Mouse (Mus musculus): Measurements from ENCODE around the gene Gm28308. TPM values are rescaled to one million over a fixed set of nuclear protein-coding genes. Genes with fewer than 3 reads are reported as not detected.

Gm28308 gene
- polyA plus RNA-seq, 1 experiment from 2014 or later, result not detected

DNA sequence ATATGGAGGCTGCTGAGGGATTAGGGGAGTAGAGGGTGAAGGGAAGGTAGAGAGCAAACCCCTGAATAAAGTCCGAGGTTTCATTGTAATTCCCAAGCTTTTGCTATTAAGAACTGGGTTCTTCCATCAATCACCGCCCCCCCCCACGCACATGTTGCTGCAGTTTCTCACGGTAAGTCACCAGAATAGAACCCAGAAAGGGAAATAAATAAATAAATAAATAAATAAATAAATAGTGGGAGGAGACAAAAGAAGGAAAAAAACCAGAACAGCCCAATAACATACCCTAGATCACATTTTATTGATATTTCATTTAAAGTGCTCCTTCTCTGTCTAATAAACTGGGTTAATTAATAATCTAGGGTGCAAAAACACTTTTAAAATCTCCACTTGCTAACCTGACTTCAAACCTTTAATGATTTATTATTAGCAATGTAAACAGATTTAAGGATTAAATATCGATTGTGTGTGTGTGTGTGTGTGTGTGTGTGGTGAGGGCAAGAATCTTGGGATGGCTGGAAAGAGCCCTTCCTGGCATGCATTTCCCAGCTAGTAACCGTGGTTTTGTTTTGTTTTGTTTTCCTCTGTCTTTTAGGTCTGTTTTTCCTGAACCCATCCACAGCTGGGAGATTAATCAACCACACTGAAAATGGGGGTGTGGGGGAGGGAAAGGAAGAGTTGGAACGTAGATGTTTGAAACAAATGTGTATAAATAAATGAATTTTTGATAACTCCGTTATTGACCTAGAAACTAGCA, 51.6 kb downstream of the Gm28308 start:
- 6% methylated on average over 8 of the region's 8 CpGs for WGBS
- Histone ChIP-seq H3K9ac (ENCODE audit: low read depth, low read length) (peak overlapping the region; percentile 67), H3K4me1 (ENCODE audit: control insufficient read depth, insufficient read depth, low read depth, low read length) (peaks cover 10% of the 10 kb centered on the region), H3K36me3 (ENCODE audit: control insufficient read depth, insufficient read depth, low read length) (no peaks in the 10 kb centered on the region), H3K4me3 (ENCODE audit: low read length) (peak overlapping the region; percentile 67), H3K27me3 (replicated peaks; ENCODE audit: control insufficient read depth, insufficient read depth, low read length) (peaks cover under 1% of the 10 kb centered on the region), H3K27ac (ENCODE audit: low read depth, low read length) (peak overlapping the region; percentile 80), H3K9me3 (ENCODE audit: control insufficient read depth, low read length) (no peaks in the 10 kb centered on the region), H3K4me2 (ENCODE audit: low read length) (peak overlapping the region; percentile 80)
- ATAC-seq, result no peak

DNA sequence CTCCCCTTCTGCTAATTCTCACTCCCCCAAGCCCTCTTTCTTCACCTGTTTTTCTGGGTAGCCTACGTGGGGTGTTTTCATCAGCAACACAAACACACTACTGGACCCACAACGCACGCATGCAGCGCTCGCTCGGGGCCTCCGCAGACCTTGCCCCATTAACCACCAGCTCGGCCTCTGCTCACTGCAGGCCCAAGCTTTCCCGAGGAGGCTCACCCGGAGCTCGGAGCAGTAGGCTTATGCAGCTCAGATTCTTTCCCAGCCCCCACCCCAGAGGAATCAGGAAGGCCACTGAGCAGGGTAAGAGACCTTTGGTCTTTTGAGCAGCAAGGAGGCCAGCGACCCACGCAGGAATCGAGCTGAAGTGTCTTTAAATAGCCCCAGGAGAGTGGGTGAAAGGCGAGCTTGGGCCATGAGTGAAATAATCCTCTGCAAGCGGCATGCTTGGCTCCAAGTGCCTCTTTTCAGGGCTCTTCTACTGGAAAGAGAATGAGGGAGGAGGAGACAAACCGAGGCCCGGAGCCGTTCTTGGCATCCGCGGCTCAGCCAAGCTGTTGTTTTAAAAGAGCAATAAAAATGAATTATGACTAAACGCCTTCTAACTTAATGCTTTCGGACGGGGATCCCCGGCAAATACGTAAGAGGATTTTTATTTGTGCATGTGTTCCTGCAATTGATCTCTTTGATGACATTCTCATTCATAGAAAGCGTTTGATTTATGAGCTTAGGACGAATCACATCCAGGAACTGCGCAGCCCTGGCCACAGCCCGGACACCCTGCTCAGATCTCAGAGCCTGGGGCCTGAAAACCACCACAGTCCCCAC, 52.4 kb downstream of the Gm28308 start:
- H3K9ac ChIP-seq (ENCODE audit: low read depth, low read length), result peak overlapping the region; percentile 67
- H3K27ac ChIP-seq (ENCODE audit: low read depth, low read length), result peak overlapping the region; percentile 80
- peaks cover 6% of the 10 kb centered on the region for H3K27me3 ChIP-seq (replicated peaks; ENCODE audit: control insufficient read depth, insufficient read depth, low read length)
- no peaks in the 10 kb centered on the region for H3K36me3 ChIP-seq (ENCODE audit: control insufficient read depth, insufficient read depth, low read length)
- WGBS, result 2% methylated on average over 30 of the region's 30 CpGs
- no peaks in the 10 kb centered on the region for H3K9me3 ChIP-seq (ENCODE audit: control insufficient read depth, low read length)
- ATAC-seq, result no peak
- H3K4me1 ChIP-seq (ENCODE audit: control insufficient read depth, insufficient read depth, low read depth, low read length), result peaks cover 10% of the 10 kb centered on the region
- peak overlapping the region; percentile 67 for H3K4me3 ChIP-seq (ENCODE audit: low read length)
- peak overlapping the region; percentile 80 for H3K4me2 ChIP-seq (ENCODE audit: low read length)

- 5% methylated on average over 8 of the region's 9 CpGs for WGBS
- H3K9ac ChIP-seq (ENCODE audit: low read depth, low read length), result peak overlapping the region; percentile 67
- peaks cover 10% of the 10 kb centered on the region for H3K4me1 ChIP-seq (ENCODE audit: control insufficient read depth, insufficient read depth, low read depth, low read length)
- no peaks in the 10 kb centered on the region for H3K36me3 ChIP-seq (ENCODE audit: control insufficient read depth, insufficient read depth, low read length)
- H3K27me3 ChIP-seq (replicated peaks; ENCODE audit: control insufficient read depth, insufficient read depth, low read length), result peaks cover 12% of the 10 kb centered on the region
- H3K9me3 ChIP-seq (ENCODE audit: control insufficient read depth, low read length), result no peaks in the 10 kb centered on the region
- H3K4me3 ChIP-seq (ENCODE audit: low read length), result peak overlapping the region; percentile 67
- H3K4me2 ChIP-seq (ENCODE audit: low read length), result peak overlapping the region; percentile 80
- H3K27ac ChIP-seq (ENCODE audit: low read depth, low read length), result peak overlapping the region; percentile 80
- no peak for ATAC-seq
These were observed 53.2 kb downstream of the Gm28308 start for GRCm38 (mm10) chr6:52159979-52160378.

GRCm38 (mm10) chr6:52159164-52159761, 53.9 kb downstream of the Gm28308 start:
- Histone ChIP-seq H3K9ac (ENCODE audit: low read depth, low read length) (peak overlapping the region; percentile 78), H3K4me1 (ENCODE audit: control insufficient read depth, insufficient read depth, low read depth, low read length) (peaks cover 10% of the 10 kb centered on the region), H3K27ac (ENCODE audit: low read depth, low read length) (peak overlapping the region; percentile 83), H3K4me3 (ENCODE audit: low read length) (peak overlapping the region; percentile 67), H3K4me2 (ENCODE audit: low read length) (peak overlapping the region; percentile 80), H3K27me3 (replicated peaks; ENCODE audit: control insufficient read depth, insufficient read depth, low read length) (peaks cover 18% of the 10 kb centered on the region), H3K36me3 (ENCODE audit: control insufficient read depth, insufficient read depth, low read length) (no peaks in the 10 kb centered on the region), H3K9me3 (ENCODE audit: control insufficient read depth, low read length) (no peaks in the 10 kb centered on the region)
- peak; percentile 13; the same call in 1 of the 2 replicates for ATAC-seq
- 2% methylated on average over 12 of the region's 12 CpGs for WGBS

DNA sequence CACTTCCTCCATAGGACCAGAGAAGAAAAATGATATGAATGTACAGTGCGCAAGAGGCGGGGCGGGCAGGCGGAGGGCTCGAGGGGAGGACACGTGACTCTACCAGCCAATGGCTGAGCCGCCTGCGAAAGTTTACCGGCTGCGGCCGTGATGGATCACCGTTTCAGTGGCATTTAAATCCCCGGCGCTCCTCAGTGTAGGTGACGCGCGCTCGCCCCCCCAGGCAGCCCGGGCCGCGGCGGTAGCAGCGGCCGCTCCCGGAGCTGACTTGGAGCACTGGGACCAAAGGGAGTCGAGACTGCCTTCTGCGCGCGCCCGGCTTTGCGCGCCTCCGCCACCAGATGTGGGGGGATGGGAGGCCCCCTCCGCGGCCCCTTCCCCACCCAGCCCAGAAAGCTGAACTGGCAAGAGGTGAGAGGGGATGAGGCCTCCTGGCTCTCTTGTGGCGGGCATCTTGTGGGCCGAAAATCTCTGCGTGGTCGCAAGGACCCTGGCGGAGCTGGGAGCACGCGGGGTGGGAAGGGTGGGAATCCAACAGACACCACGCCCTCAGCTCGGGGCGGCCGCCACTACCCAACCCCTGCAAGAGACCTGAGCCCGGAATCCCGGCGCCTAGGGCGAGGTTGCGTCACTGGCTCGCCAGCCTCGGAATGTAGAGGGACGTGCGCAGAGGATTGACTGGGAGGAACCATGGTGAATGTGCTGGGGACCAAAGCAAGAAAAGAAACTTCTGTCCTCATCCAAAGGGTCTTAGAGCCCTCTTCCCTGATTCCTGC, 54.7 kb downstream of the Gm28308 start, which contains the start of gene Hoxa1:
Gene Hoxa1 (minus strand): TSS at position 42 of the 776 bp plus-strand sequence.
- H3K4me1 ChIP-seq (ENCODE audit: control insufficient read depth, insufficient read depth, low read depth, low read length), result peaks cover 10% of the 10 kb centered on the region
- no peaks in the 10 kb centered on the region for H3K36me3 ChIP-seq (ENCODE audit: control insufficient read depth, insufficient read depth, low read length)
- WGBS, result under 1% methylated on average over 48 of the region's 55 CpGs
- no peaks in the 10 kb centered on the region for H3K9me3 ChIP-seq (ENCODE audit: control insufficient read depth, low read length)
- H3K4me3 ChIP-seq (ENCODE audit: low read length), result peak within 1 kb of the TSS; percentile 67
- ATAC-seq, result peak; percentile 88
- peak within 1 kb of the TSS; percentile 80 for H3K4me2 ChIP-seq (ENCODE audit: low read length)
- peak within 1 kb of the TSS; percentile 83 for H3K27ac ChIP-seq (ENCODE audit: low read depth, low read length)
- H3K9ac ChIP-seq (ENCODE audit: low read depth, low read length), result peak within 1 kb of the TSS; percentile 78
- H3K27me3 ChIP-seq (replicated peaks; ENCODE audit: control insufficient read depth, insufficient read depth, low read length), result peaks cover 19% of the 10 kb centered on the region

DNA sequence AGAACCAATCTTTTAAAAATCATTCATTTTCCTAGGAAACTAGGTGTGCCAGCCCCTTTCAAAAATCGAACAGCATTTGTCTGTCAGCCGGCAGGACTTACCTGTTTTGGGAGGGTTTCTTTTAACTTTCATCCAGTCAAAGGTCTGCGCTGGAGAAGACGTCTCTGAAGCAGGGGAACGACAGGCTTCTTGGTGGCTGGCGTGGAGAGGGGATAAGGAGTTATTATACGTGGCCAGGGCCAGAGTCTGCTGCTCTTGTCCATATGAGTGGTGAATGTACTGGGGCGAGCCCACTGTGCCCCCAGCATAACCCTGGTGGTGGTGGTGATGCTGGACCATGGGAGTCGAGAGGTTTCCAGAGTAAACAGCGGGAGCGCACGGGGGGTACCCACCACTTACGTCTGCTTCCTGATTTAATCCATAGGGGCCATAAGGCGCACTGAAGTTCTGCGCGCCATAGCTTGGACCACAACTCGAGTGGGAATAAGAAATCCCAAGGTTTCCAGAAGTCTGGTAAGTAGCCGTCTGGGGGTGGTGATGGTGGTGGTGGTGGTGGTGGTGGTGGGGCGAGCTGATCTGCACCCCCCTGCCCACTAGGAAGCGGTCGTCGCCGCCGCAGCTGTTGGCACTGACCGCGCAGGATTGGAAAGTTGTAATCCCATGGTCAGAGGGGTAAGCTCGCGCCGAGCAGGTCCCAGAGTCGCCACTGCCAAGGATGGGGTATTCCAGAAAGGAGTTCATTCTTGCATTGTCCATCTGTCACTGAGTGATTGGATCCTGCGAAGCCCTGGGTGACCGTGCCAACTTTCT, 55.5 kb downstream of the Gm28308 start:
- 2% methylated on average over 32 of the region's 32 CpGs for WGBS
- Histone ChIP-seq H3K4me2 (ENCODE audit: low read length) (peak overlapping the region; percentile 80), H3K4me1 (ENCODE audit: control insufficient read depth, insufficient read depth, low read depth, low read length) (peaks cover 10% of the 10 kb centered on the region), H3K9ac (ENCODE audit: low read depth, low read length) (peak overlapping the region; percentile 19; the same call in 1 of the 2 replicates), H3K4me3 (ENCODE audit: low read length) (peak overlapping the region; percentile 67), H3K27ac (ENCODE audit: low read depth, low read length) (no peak overlapping the region), H3K9me3 (ENCODE audit: control insufficient read depth, low read length) (no peaks in the 10 kb centered on the region), H3K27me3 (replicated peaks; ENCODE audit: control insufficient read depth, insufficient read depth, low read length) (peaks cover 21% of the 10 kb centered on the region), H3K36me3 (ENCODE audit: control insufficient read depth, insufficient read depth, low read length) (no peaks in the 10 kb centered on the region)
- peak; percentile 73; the same call in 1 of the 2 replicates for ATAC-seq

- Histone ChIP-seq H3K4me2 (ENCODE audit: low read length) (peak overlapping the region; percentile 80), H3K4me1 (ENCODE audit: control insufficient read depth, insufficient read depth, low read depth, low read length) (peaks cover 10% of the 10 kb centered on the region), H3K9ac (ENCODE audit: low read depth, low read length) (no peak overlapping the region), H3K36me3 (ENCODE audit: control insufficient read depth, insufficient read depth, low read length) (no peaks in the 10 kb centered on the region), H3K27me3 (replicated peaks; ENCODE audit: control insufficient read depth, insufficient read depth, low read length) (peaks cover 28% of the 10 kb centered on the region), H3K9me3 (ENCODE audit: control insufficient read depth, low read length) (no peaks in the 10 kb centered on the region), H3K27ac (ENCODE audit: low read depth, low read length) (no peak overlapping the region), H3K4me3 (ENCODE audit: low read length) (peak overlapping the region; percentile 9; the same call in 1 of the 2 replicates)
- no peak for ATAC-seq
- WGBS, result 6% methylated on average over 20 of the region's 20 CpGs
These were observed 56.5 kb downstream of the Gm28308 start for GRCm38 (mm10) chr6:52156551-52157200.

All from hindbrain, embryonic 16.5 days (tissue).